Mouse (Mus musculus) olfactory bulb, adult 2 months (tissue): ENCODE data around the gene Tmem141. TPM values are rescaled to one million over a fixed set of nuclear protein-coding genes. Genes with fewer than 3 reads are reported as not detected.
A peak's percentile ranks its signal among the peaks of the same experiment; 100 is the strongest.

Source experiments
- H3K27ac ChIP-seq: fragments of 200-500 bp; 2 replicates; pipeline ENCODE4 v1.5.1; 2012; ENCODE audit warnings: low read depth, low read length; ENCODE audit not compliant: insufficient read depth
- H3K4me1 ChIP-seq: fragments of 200-500 bp; 2 replicates; pipeline ENCODE4 v1.6.1; 2012; ENCODE audit warnings: low read length; ENCODE audit not compliant: control insufficient read depth, insufficient read depth
- H3K4me3 ChIP-seq: fragments of 200-500 bp; 2 replicates; pipeline ENCODE4 v1.5.1; 2012; ENCODE audit warnings: mild to moderate bottlenecking, low read depth, low read length, moderate library complexity; ENCODE audit not compliant: insufficient read depth
- CTCF ChIP-seq: fragments of 200-500 bp; IDR thresholded peaks from 2 replicates; pipeline ENCODE4 v1.5.1; 2012; ENCODE audit warnings: low read depth, mild to moderate bottlenecking, low read length, moderate library complexity; ENCODE audit not compliant: insufficient read depth
- POLR2A ChIP-seq: fragments of 200-500 bp; IDR thresholded peaks from 2 replicates; pipeline ENCODE4 v1.6.1; 2012; ENCODE audit warnings: mild to moderate bottlenecking, low read depth, low read length, moderate library complexity; ENCODE audit not compliant: insufficient read depth
- WGBS: fragments of 180-500 bp; shearing (Covaris S2); methylation state at CpG from one replicate; pipeline ENCODE4 v1.1.7; 2018; 5-methylcytosine and 5-hydroxymethylcytosine counted together
- polyA plus RNA-seq: library from polyadenylated mRNA; stranded (reverse); fragments of >200 nt; gene quantifications from 2 replicates; pipeline ENCODE4 v1.2.4, GENCODE M21; 2012; ENCODE audit warnings: low replicate concordance; ENCODE audit not compliant: missing spikeins, insufficient read depth, insufficient read length

Tmem141 gene
- polyA plus RNA-seq, 1 experiment = not detected

- no peak for TF ChIP-seq POLR2A
- no peak for TF ChIP-seq CTCF
- Histone ChIP-seq H3K27ac (no peak within 1 kb of the TSS), H3K4me3 (no peak within 1 kb of the TSS), H3K4me1 (peaks cover 18% of the 10 kb centered on the region)
- 90% methylated on average over 3 of the region's 3 CpGs for WGBS
These were observed 4.2 kb downstream of the Tmem141 start, which contains the start of gene Ccdc183 for GRCm38 (mm10) chr2:25617578-25617977. TSS of gene Ccdc183 (minus strand) at chr2:25617678.

- Histone ChIP-seq H3K4me3 (no peak overlapping the region), H3K27ac (no peak overlapping the region), H3K4me1 (peaks cover 14% of the 10 kb centered on the region)
- 15% methylated on average over 22 of the region's 22 CpGs for WGBS
- TF ChIP-seq POLR2A (no peak), CTCF (no peak)
These were observed 5.4 kb downstream of the Tmem141 start for GRCm38 (mm10) chr2:25616398-25616797.

GRCm38 (mm10) chr2:25608671-25609070 is 13.1 kb downstream of the Tmem141 start:
- TF ChIP-seq CTCF = no peak
- TF ChIP-seq POLR2A = no peak
- Histone ChIP-seq H3K4me3 (peak overlapping the region; percentile 78), H3K4me1 (peaks cover 9% of the 10 kb centered on the region), H3K27ac (peak overlapping the region; percentile 7; the same call in 1 of the 2 replicates)
- 59% methylated on average over 10 of the region's 10 CpGs for WGBS

GRCm38 (mm10) chr2:25607761-25608622 is 13.8 kb downstream of the Tmem141 start, which contains the start of gene Rabl6:
TSS of gene Rabl6 (minus strand) at chr2:25608521.
- peaks cover 9% of the 10 kb centered on the region for H3K4me1 ChIP-seq
- H3K27ac ChIP-seq = peak within 1 kb of the TSS; percentile 77
- peak within 1 kb of the TSS; percentile 78 for H3K4me3 ChIP-seq
- TF ChIP-seq POLR2A (peak; percentile 82; the same call in 1 of the 2 replicates), CTCF (no peak)
- WGBS = under 1% methylated on average over 80 of the region's 80 CpGs

- Histone ChIP-seq H3K27ac (no peak overlapping the region), H3K4me1 (peaks cover 3% of the 10 kb centered on the region; the same call in 1 of the 2 replicates), H3K4me3 (no peak overlapping the region)
- TF ChIP-seq POLR2A (no peak), CTCF (no peak)
- WGBS = 90% methylated on average over 5 of the region's 5 CpGs
These were observed 19.3 kb downstream of the Tmem141 start for GRCm38 (mm10) chr2:25602526-25602925.

- WGBS = 73% methylated on average over 2 of the region's 2 CpGs
These were observed 21.8 kb downstream of the Tmem141 start for GRCm38 (mm10) chr2:25600037-25600436.

GRCm38 (mm10) chr2:25598749-25599148 is 23.1 kb downstream of the Tmem141 start:
- H3K4me3 ChIP-seq = no peak overlapping the region
- 94% methylated on average over 1 of the region's 1 CpGs for WGBS
- TF ChIP-seq CTCF = no peak
- no peak for TF ChIP-seq POLR2A
- H3K27ac ChIP-seq = no peak overlapping the region
- H3K4me1 ChIP-seq = no peaks in the 10 kb centered on the region; the same call in 1 of the 2 replicates

More at GRCm38 (mm10) chr2:25600037-25600436, 21.8 kb downstream of the Tmem141 start:
- TF ChIP-seq POLR2A = no peak
- TF ChIP-seq CTCF = no peak
- H3K4me1 ChIP-seq = no peaks in the 10 kb centered on the region; the same call in 1 of the 2 replicates
- no peak overlapping the region for H3K27ac ChIP-seq
- H3K4me3 ChIP-seq = no peak overlapping the region

- Histone ChIP-seq H3K4me1 (no peaks in the 10 kb centered on the region), H3K27ac (no peak overlapping the region), H3K4me3 (no peak overlapping the region)
- TF ChIP-seq POLR2A = no peak
- TF ChIP-seq CTCF = no peak
- WGBS = 97% methylated on average over 5 of the region's 5 CpGs
These were observed 24.9 kb downstream of the Tmem141 start for GRCm38 (mm10) chr2:25596765-25597510.
